Mouse (Mus musculus) cerebellum, adult (tissue): ENCODE data around the gene Cacna1c.

Experiments used
- ATAC-seq: cut with Nextera tagmentation; 2 replicates; pipeline ENCODE4 v1.9.2; 2017; ENCODE audit warnings: mild to moderate bottlenecking, moderate library complexity, mixed read lengths; ENCODE audit not compliant: insufficient number of reproducible peaks, low FRiP score, low TSS enrichment

The Cacna1c gene

DNA sequence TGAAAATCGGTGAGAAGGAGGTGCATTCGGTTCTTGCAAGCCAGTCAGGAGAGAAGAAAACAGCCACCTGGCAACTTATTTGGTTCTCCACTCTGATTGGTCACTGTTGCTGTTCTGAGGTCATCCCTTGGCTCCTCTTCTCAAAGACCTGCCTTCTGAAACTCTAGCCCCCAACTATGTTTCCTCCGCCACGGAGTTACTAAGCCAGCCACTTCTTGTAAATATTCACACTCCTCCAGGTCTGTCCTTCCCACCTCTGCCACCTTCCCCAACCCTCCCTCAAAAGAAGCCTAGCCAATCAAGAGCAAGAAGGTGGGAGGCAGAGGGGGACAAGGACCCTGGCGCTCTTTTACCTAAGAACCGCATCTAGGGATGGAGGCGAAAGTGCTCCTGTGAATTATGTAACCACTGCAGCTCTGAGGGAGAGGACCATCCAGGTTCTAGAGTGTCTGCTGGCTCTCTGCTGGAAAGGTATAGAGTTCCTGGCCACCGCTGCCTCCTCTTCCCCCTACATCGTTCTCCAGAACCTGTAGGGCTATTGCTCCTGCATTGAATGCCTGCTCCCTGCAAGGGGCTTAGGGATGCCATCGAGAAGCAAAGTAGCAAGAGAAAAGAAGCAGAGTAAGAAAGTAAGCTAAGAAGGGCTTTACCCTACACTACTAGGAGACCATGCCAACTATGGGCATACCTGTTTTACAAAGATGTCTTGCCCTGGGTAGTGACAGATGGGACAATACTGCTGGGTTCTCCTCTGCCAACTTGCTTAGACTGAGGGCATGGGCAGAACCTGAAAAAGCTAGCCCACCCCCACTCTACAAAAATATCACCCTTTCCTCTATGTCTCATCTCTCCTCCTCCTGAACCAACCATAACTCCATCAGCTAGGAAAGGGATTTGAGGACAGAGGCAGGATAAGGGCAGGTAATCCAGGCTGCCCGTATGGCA, 90.3 kb downstream of the Cacna1c start:
- ATAC-seq, result peak; percentile 33; the same call in 1 of the 2 replicates

DNA sequence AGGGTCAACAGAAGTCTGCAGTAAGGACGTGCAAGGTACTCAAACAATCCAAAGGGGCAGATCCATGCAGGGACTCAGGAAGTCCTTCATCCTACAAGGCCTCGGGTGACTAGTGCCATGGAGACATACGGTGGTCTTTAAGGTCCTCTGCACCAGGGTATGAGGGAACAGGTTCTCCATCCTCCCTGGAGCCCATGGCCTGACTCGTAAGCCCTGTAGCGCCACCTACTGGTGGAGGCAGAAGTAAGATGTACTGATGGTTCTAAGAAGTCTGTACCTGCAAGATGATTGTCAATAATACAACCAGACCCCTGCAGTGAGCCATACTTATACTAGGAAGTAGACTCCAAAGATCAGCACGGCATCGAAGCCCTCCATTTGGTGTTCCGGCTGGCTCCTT, 92.0 kb downstream of the Cacna1c start:
- ATAC-seq, result 0 out of 2 replicates have a peak, but pooled peaks have one; percentile 17

GRCm38 (mm10) chr6:119102936-119103335, 93.3 kb downstream of the Cacna1c start:
- ATAC-seq, result no peak

- no peak for ATAC-seq
Measured at GRCm38 (mm10) chr6:119099333-119099732, 96.9 kb downstream of the Cacna1c start.

DNA sequence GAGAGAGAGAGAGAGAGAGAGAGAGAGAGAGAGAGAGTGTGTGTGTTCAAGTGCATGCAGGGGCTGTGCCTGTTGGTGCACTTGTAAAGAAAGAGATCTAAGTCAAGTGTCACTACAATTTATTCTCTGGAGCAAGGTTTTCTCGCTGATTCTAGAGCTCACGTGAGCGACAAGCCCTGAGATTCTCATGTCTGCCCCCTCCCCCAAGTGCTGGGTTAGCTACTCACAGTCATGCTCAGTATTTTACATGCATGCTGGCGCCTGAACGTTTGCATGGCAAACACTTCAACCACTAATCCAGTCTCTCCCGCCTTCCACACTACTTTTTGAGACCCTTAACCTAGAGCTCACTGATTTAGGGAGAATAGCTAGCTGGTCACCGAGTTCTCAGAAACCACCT, 99.7 kb downstream of the Cacna1c start:
- no peak for ATAC-seq

GRCm38 (mm10) chr6:119095081-119095480, 101.1 kb downstream of the Cacna1c start:
- ATAC-seq, result peak; percentile 64

DNA sequence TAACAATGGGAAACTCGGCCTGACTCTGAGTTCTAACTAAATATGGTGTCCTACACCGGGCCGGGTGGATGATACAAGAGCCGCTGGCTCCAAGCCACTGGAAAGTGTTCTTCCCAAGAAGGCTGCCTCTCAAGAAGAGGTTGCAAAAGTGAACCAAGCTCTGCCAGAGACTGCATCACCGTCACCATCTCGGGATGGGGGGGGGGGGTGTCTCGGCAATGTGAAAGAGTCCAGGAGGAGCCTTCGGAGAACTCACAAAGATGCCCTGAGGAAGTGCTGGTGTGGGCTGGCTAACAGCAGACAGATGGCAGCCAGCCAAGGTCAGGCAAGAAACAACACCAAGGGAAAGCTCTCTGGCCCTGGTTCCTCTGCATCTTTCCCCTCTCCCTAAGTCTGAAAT, 107.0 kb downstream of the Cacna1c start:
- no peak for ATAC-seq

DNA sequence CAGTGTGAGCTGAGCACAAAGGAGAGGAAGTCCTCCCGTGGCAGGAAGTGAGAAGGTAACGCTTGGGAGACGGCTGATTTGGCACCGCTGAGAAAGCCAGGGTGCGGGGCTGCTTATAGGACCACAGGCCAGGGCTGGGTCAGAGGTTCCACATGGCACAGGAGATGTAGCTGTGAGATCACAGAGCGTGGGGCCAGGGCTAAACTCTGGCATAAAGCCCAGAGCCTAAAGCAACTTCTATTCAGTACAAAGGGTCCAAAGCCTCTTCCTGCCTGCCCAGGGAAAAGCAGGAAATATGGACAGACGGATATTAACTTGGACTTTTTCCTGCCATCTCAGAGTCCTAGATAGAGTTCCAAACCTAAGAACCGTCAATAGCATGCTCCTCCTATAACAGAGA, 107.8 kb downstream of the Cacna1c start:
- no peak for ATAC-seq

DNA sequence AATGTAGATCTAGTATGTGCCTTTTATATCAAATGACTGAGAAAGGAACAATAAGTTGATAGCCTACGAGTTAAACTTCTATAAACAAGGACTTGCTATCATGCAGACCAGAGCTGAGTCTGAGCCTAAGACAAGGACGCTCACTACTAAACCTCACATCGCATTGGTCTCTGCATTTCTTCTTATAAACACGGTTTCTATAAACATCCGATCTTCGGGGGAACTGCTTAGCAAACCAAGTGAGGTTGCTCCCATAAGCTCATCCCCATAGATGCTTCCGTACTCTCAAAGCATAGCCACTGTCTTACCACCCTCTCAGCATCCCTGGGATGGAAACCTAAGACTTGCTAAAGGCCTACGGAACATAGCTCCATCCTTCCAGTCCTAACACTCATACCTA, 108.3 kb downstream of the Cacna1c start:
- ATAC-seq, result no peak

DNA sequence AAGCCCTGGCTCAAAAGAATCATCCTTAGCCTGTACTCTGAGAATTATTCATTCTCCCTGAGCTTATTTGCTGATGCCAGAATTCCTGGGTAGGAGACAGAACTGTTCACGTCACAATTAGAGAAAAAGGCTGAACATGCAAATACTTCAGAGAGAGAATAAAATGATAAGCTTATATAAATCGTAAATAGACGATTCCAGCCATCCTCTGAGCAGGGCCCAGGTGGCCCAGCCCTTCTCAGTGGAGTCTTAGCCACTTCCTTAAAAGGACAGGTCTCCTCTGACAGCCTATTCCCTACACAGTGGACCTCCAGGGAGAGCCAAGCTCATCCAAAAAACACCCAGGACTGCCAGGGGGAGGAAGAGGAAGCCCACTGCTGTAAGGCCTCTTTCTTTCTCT, 110.4 kb downstream of the Cacna1c start:
- no peak for ATAC-seq

DNA sequence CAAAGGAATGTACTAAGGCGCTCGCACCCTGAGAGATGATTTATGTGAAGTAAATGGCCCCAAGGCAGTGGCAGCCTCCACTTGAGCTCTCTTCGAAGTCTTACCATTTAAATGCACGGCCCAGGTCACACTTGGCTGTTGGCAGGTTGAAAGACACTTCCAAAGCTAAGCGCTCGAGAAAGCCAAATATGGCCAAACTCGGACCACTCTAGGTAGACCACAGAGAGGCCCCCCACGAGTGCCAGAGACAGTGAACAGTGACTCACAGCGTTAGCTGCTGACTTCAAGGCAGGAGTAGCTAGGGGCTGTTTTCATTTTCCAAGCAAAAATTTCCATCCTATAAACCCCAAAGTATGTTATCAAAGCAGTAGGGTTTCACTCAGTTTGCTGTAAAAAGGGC, 111.7 kb downstream of the Cacna1c start:
- no peak for ATAC-seq

DNA sequence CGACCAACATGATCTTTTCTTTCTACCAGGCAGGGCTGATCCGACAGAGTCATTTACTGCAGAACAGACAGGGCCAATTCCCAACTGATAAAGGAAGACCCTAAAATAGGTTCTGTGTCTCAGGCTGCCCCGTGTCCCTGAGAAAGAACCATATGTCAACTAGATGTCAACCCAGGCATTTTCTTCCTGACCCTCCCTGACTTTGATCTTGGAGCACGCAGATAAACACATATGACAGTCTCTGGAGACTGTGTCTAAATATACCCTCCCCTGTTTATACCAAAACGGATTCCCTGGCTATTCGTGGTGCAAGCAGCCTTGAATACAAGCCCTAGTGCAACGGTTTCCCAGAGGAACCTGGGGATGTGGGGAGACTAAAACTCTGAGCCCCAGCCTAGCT, 112.7 kb downstream of the Cacna1c start:
- no peak for ATAC-seq

DNA sequence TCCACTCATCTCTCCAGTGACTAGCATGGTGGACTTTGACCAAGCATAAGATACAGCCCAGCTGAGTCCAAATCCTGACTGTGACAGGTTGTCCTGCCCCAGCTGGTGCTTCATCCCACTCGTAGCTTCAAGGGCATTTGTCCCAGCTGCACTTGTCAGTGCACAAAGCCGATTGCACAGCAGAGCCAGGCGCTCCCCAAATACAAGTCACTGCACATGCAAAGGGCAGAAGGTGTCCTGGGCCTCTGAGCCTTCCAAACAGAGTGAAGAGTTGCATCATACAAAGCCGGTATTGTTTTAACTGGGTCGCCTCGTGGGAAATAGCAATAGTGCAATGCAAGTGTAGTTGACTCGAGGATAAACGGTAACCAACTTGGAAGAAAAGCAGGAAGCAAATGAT, 113.6 kb downstream of the Cacna1c start:
- ATAC-seq, result no peak

DNA sequence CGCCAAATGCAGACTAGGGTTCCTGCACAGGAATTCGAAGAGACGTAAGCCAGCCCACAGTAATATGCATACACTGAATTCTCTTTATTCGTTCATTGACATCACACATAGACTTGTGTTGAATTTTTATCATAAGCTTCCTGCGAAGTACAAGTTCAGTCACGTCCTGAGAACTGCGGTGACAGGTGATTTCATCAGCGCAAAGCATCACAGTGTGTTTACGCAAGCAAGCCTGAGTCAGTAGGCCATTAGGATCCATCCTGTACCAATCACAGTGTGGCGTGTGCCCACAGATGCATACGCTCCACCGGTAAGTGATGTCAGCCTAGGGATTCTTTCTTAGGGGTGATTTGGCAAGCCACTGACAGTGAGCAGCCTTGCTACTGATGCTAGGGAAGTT, 114.6 kb downstream of the Cacna1c start:
- ATAC-seq, result no peak

DNA sequence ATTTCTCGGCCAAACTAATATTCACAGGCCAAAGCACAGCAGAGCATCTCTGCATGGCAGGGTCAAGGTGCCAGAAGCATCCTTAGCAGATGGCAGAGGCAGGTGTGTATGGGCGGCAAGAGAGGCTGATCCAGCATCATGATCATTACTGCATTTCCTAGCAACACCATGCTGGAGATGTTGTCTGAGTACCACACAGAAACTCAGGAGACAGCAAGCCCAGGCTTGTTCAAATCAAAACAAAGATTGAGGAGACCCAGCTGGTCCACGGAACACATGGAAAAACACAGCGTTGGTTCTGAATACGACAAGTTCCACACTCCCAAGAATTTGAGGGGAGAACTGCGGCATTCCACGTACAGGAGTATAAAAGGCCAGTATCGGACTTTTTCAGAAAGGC, 116.6 kb downstream of the Cacna1c start:
- peak; percentile 43; the same call in 1 of the 2 replicates for ATAC-seq

DNA sequence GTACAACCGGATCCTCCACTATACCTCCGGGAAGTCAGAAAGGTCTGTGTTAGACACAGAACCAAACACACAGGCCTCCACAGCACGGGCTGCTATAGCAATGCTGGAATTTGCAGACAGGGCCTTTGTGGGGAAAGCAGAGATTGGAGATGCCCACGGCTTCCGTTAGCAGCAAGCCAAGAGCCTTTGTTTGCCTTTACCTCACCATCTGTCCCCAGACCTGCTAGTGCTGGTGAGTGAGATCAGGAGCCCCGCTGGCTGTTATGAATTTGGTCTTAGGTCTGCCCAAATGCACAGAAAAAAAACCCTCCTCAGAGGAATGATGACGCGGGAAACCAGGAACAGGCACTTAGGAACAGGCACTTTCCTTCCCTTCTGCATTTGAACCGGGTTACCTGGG, 117.3 kb downstream of the Cacna1c start:
- peak; percentile 76 for ATAC-seq

DNA sequence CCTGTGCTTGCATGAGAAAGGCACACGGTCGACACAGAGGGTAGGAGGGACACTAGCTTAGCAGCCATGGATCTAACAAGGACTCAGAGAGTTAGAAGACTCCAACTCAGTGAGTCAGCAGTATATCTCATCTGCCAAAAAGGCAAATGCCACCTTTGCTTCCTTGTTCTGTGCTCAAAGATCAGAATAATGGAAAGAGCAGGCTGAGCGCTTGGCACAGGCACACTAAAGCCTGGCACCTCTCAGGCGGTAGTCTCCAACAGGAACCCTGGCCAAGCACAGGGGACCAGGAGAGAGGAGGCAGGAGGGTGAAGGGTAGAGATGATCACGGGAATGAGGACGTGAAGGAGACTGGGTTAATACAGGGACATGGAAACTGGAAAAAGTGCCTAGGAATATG, 119.0 kb downstream of the Cacna1c start:
- peak; percentile 67 for ATAC-seq

DNA sequence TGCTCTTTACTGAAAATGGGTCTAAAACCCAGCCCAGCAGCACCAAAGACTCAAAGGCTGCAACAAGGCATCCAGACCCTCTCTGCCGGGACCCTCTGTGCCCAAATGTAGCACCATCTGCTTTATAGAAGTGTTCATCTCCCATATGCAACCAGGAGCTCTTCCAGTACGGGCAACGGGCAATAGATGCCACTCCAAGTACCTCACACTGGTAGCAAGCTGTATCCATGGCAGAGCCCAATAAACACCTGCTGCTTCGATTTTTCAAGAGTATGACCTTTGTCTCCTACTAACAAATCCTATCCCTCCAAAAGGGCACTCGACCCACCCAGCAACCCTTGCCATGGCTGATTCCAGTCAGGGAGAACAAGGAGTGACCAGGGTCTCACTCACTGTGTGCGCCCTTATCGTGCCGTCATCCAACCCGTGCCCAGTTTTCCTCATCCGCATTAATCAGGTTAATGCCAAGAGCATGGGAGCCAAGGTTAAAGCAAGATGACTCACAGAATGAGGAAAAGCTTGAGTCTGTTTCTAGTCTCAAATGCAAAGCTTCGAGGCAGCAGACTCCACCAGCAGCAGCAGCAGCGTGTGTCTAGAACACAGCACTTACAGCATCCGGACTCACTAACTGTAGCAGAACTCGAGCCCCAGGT, 122.7 kb downstream of the Cacna1c start:
- no peak for ATAC-seq

DNA sequence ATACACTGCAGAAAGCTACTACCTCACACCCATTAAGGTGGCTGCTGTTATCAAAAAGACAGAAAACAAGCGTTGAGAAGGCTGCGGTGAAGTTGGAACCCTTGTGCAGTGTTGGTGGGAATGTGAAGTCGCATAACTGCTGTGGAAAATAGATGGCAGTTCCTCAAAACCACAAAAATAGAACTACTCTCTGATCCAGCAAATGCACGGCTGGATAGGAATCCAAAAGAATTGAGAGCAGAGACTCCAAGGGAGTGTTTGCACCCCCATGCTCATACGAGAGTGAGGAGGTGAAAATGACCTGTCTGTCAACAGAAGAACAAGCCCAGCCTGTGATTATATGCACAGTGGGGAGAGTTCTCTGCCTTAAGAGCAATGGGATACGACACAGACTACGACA, 123.4 kb downstream of the Cacna1c start:
- ATAC-seq, result no peak

DNA sequence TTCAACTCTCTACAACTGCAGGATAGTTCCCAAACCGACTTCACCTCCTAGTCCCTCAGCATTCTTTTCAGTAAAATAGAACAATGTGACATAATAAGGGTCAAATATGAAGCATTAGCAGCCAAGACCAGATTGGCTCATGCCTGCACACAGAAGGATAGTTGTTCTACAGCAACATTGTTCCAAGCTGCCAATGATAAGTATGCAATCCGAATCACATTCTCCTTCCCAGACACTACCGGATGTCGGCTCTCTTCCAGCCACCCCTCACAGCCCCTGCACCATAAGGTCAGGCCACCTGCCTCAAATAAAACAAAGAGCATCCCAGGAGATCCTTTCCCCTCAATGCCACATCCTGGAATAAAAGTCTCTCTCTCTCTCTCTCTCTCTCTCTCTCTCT, 125.4 kb downstream of the Cacna1c start:
- ATAC-seq, result no peak

DNA sequence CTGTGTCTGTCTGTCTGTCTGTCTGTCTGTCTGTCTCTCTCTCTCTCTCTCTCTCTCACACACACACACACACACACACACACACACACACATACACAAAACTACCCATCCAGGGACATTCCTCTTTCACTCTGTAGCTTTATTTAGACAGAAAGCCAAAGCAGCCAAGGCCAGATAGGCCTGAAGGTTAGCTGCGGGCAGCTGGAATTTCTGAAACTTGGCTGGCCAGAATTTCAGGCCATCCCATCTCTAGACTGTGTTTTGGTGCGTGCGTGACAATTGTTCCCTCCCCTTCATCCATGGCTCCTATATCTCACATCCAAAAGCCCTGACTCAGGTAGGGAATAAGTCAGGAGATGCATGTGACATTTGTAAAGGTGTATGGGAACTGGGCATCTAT, 125.9 kb downstream of the Cacna1c start:
- ATAC-seq, result no peak

DNA sequence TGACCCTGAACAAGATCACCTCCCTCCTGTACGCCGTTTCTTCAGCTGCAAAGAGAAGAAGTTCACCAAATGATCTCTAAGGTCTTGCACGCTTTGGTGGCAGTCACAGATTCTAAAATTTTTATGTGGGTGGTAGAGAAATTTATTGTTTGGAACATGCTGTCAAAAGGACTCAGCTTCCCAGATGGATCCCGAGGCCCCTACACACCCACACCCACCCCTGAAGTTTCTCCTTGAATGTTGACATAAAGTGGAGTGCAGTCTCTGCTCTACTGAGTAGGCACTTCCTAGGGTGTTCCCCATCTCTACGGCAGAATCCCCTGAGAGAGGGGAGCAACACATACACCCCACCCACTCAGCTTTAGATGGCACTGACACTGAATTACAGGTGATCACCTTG, 127.1 kb downstream of the Cacna1c start:
- ATAC-seq, result no peak
